Mouse (Mus musculus): Measurements from ENCODE around the gene Dnajc3.

Gene Dnajc3

DNA sequence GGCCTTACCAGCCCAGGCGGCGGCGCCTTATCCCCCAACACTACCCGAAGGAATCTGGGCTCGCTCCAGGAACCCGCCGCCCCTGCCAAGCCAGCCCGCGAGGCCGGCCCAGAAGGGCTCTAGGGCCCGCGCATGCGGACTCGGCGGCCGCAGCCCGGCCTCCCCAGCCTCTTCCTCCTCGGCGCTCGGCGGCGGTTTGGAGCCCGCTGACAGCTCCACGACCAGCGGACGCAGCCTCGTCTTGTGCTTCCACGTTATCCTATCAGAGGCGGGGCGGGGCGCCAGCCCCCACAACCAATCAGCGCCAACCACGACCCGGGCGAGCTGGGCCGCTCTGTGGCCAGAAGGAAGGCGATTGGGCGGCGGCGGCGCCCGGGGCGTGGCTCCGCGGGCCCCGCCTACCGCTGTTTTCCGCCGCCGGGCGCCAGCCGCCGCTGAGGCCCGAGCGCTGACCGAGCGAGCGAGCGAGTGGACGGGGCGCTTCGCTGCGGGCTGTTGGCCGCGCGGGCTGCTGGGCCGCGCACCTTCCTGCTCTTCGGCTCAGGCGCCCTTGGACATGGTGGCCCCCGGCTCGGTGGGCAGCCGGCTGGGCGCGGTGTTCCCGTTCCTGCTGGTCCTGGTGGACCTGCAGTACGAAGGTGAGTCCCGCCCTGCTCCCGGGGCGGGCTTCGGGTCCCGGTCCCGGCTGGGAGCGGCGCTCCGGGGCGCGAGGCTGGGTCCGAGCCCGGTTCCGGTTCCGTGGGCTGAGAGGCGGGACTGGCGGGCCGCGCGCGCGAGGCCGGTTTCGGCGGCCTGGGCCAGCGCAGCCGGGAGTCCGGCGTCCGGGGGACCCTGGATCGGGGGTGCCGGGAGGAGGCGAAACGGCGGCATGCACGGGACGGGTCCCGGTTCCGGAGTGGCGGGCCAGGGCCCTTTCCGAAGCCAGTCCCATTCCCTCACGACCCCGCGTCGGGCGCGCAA lies at the start of gene Dnajc3:
Gene Dnajc3 (plus strand): TSS at position 444 of the 960 bp plus-strand sequence.
- peak; percentile 99 to 100 for DNase-seq

DNA sequence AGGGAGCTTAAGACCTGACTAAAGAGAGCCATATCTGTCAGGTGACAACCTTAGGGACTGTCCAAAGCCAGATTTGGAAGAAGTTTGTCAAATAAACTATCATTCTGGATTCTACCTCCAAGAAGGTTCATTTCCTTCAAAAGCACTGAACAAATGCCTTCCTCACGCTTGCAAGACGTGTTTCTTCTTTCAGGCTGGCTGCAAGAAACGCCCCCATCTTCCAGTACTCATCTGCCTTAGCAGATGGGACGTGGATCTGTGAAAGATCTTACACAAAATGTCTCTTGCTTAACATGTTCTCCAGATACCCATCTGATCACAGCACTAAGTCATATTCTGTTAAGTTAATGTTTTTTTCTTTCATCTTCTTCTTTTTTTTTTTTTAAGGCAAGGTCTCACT lies 47.7 kb upstream of the Dnajc3 start:
- DNase-seq = no peak

DNA sequence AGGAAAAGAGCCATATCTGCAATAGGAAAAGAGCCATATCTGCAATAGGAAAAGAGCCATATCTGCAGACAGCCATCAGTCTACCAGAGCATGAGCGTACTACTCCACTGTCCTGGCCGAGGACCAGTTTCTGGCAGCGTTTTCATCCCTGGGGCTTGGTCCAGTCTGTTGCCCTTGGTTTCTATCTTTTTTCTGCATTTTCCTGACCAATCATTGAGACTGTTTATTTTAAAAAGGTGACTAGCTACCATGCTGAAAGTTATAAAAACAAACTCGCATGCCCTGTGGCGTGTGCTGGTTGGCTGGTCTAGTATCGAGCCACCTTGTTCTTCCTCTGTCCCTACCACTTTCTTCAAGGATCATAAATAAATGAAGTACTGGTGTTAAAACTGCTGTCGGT lies 42.5 kb upstream of the Dnajc3 start:
- DNase-seq = peak; percentile 52 to 67

DNA sequence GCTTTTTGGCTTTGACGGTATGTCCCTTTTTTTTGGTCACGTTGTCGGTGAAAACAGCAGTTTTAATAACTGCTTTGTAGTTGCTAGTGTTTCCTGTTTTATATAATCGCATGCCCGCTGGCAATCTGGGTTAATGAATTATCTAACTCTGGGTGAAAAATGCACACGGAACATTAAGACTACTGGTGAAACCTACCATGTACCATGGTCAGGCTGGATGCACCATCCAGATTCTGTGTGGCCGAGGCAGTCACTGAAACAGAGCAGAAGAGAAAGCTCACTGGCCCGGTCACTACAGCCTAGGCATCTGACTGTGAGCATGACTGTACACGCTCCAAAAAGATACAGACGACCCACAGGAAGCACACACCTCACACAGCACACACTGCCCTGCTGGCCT lies 42.1 kb upstream of the Dnajc3 start:
- DNase-seq = peak; percentile 73 to 82

DNA sequence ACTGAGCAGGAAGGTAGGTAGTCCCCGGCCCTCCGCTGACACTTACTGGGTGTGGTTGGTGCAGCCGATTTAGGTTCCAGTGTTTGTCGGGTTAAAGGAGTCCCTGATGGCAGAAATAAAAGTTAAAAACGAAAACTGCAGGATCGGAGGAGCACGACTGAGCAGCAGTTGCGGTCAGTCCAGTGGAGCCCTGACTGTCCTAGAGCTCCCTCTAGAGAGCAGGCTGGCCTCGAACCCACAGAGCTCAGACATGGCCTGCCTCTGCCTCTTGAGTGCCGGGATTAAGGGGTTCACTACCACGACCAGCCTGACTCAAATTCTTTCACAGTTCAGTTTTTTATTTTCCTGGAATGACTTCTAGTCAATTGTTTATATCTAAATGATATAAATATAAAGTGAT lies 37.8 kb upstream of the Dnajc3 start:
- peak in 1 of 2 experiments; percentile 23 for DNase-seq

DNA sequence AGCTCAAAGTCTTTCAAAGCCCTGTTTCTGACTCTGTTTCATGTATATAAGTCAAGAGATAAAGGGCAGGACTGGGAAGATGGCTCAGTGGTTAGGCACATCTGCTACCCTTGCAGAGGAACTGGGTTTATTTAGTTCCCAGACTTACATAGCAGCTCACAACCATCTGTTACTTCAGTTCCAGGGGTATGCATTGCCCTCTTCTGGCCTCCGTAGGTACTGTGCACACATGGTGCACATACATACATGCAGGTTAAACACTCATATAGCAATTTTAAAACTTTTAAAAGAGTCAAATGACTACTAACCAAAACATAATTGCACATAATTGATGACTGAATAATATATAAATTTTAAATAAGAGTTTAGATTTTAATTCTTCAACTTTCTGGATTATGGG lies 36.9 kb upstream of the Dnajc3 start:
- DNase-seq = no peak

DNA sequence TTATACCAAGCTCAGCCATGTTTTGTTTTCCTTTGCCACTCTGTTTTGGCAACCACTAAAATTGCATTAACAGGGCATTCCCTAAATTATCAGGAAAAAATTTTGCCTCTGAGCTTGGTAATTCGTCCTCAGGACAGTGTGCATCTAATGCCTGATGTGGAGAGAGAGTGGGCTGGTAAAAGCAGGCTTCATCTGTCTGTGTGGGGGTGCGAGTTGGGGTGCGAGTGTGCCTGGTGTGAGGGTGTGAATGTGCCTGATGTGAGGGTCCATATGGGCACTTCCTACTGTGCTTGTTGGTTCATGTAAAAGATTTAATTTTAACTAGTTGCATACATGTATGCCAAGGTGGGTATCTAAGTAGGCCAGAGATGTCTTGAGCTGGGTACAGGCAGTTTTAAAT lies 34.4 kb upstream of the Dnajc3 start:
- DNase-seq = no peak

DNA sequence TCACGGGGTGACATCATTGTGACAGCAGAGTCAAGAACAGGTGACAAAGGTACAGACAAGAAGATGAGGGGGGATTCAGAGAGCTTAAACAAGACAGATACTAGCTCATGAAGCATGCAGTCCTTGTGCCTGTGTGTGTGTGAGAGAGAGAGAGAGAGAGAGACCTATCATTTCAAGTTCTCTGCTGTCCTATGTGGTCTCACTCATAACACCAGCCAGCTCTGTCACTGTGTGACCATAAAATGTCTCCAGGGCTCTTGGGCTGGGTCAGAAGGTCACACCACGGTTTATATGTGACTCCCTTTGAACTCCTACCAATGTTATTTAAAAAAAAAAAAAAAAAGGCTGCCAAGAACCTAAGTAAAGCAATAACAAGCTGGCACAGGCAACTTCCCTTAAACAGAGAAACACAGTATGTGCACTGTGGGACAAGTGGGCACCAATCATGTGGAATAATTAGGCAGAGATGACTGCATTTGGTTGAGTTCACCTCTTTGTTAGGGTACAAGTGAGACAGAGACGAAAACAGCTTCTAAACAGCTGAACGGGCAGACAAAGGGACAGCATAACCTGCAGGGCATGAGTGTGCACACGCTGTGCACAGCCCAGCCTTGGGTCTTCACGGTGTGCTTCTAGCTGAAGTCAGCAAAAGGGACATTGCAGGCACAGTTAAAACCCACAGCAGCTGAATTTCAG lies 33.8 kb upstream of the Dnajc3 start:
- no peak for DNase-seq

DNA sequence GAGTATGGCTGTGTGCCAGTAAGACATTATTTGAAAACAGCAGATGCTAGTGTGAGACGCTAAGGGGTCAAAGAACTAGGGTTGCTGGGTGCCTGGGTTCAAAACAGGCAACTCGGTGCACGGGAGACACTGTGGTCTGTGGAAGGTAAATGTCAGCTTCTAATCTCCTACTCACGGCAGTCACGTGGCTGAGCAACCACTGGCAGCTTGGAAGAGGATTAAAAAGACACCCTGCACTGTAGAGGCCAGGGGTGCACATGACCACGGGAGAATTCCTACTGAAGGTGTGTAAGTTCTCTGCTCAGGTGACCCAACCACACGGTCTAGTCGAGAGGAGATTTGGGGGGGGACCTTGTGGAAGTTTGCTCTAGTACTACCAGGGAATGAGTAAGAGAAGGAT lies 30.2 kb upstream of the Dnajc3 start:
- DNase-seq = peak in 1 of 2 experiments; percentile 10

DNA sequence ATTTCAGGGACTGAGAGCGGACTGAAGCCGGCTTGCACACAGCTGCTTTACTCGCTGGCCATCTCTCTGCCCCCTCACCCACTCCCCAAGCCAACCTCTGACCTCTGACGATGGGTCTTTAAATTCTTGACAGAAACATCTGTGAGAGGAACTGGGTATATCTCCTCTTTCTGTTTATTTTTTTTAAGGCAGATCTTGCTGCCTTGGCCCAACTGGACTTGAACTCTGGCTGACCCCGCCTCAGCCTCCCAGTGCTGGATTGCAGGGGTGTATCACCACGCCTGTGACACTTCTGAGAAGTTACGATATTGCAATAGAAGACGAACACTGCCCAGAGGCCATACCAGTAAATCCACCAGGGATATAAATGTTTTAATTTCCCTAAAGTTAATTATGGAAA lies 27.9 kb upstream of the Dnajc3 start:
- peak; percentile 32 to 53 for DNase-seq

DNA sequence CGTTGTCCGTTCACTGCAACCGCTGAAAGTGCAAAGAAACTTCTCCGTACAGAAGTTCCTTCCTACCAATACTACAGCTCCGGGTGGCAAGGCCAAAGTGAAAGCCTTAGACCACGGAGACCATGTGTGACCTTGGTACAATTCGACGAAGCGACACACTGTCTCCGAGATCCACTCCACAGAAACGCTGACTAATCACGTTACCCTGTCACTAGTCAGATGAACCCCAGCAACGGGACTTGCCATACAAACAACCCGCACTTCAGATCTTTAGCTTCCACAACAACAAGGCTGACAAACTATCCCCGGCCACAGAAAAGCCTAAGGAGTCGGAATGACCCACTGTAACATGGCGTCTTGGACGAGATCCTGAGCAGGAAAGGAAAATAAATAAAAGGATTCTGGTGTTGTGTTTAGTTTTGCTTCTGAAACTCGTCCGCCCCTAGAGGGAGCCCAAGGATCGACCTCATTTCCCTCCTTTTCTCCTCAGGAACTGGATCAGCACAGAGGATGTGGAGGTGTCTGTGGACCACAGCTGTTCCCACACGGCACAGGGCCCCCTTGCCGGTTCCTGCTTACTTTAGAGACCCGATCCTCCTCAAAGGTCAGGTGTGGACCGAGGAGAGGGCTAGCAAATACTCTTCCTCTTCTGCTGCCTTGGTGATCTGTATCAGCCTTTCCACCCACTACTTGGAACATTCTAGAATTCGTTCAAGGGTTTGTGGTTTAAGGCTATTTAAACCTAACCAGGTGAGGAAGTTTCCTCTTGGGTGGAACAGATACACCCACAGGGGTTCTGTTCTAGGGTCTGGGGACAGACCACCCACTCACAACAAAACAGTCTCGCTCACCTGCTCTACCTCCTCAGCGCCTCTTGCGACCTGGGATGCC lies 27.2 kb upstream of the Dnajc3 start:
- DNase-seq = peak; percentile 75 to 87

DNA sequence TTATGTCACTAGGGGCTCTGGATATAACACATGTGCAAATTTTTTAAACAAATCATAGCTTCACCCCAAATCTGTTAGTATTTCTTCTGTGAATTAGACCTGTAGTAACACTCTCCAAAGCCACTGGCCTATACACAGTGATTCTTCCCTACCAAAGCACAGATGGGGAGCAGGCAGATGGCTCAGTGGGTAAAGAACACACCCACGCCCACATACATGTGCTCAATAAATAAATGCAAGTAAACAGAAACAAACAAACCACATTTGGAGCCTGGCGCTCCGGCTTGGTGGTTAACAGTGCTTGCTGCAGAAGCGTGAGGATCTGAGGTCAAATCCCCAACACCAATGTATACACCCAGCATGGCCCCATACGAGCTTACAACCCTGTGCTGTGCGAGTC lies 26.3 kb upstream of the Dnajc3 start:
- DNase-seq = no peak

DNA sequence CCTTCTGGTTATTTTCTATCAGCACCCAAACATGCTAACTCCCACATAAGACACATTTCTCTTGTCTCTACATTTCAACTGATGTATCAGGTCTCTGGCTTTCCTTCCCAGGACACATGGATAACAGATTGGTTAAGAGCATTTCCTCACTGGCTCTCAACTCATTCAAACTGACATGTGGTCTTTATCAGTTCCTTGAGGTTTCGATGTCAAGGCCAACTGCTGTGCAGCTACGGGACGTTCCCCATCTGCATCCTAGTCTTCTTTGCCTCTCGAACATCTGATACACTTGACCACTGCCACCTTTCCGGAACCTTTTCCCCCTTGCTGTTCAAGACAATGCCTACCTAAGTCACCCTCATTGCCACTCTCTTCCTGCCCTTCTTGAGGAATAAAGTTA lies 24.1 kb upstream of the Dnajc3 start:
- DNase-seq = no peak

DNA sequence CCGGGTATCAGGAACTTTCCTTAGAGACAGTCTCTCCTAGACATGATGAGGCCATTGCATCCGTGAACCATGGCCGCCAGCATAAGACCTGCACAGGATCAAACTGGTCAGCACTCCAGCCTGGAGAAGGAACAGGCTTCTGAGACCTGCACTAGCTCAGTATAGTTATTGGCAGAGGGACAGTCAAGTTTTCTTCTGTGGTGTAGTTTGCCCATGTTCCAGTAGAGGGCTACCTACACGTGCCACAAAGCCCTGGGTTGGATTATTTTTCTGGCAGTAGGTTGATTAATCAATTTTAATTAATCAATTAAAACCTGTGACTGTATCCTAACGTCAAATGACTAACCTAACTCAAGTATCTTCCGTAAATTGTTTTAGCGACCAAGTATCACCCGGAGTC lies 18.8 kb upstream of the Dnajc3 start:
- peak; percentile 45 to 49 for DNase-seq

DNA sequence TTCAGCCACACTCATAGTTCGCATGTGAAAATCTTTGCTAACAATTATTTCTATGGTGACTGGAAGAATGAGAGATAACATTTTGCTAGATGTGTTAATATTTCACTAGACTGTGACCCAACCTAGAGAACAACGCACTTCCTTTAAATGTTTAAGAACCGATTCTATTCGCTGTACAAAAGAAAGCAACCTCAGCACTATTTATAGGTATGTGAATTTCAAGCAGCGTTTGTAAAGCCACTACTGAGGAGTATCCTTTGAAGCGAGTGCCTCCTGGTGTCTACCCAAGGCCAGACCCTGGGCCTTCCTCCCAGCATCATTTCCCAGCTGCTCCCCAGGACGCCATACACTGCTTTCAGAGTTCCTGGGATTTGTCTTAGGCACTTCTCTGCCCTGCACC lies 17.1 kb upstream of the Dnajc3 start:
- no peak for DNase-seq

DNA sequence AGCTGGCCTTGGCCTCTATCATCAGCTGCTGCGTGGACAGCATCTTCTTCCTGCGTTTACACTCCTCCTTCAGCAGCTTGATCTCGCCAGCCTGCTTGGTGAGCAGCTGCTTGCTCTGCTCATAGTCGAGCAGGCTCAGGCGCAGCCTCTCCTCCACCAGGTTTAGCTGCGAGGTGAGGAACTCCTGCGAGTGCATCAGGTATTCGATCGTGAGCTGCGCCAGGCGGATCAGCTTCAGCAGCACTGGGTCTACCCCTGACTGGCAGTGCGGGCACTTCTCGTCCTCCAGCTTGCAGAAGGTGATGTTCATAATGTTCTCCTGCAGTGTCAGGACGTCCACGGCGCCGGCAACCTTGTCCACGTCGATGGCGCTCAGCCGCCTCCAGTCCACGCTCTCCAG lies 15.5 kb upstream of the Dnajc3 start:
- no peak for DNase-seq

DNA sequence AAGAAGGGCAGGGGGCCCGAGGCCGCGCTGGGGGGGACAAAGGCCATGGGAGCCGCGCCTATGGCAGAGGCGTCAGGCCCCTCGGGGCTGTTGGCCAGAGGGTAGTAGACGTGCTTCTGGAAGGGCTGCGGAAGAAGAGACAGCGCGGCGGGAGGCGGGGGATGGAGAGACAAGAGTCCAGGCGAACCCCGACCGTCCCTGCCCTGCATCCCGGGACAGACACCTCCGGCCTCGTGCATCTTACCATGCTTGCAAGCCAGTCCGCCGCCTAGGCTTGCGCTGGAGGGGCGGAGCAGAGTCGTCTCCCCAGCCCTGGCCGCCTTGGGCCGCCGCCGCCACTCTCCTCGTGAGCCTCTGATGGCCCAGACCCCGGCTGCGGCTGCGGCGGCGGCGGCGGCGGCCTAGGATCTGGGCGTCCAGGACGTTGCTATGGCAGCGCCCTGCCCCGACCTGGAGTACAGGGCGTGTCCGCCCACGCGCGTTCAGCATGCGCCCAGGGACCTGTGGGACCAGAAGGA lies 15.1 kb upstream of the Dnajc3 start:
- DNase-seq = peak; percentile 13 to 54

DNA sequence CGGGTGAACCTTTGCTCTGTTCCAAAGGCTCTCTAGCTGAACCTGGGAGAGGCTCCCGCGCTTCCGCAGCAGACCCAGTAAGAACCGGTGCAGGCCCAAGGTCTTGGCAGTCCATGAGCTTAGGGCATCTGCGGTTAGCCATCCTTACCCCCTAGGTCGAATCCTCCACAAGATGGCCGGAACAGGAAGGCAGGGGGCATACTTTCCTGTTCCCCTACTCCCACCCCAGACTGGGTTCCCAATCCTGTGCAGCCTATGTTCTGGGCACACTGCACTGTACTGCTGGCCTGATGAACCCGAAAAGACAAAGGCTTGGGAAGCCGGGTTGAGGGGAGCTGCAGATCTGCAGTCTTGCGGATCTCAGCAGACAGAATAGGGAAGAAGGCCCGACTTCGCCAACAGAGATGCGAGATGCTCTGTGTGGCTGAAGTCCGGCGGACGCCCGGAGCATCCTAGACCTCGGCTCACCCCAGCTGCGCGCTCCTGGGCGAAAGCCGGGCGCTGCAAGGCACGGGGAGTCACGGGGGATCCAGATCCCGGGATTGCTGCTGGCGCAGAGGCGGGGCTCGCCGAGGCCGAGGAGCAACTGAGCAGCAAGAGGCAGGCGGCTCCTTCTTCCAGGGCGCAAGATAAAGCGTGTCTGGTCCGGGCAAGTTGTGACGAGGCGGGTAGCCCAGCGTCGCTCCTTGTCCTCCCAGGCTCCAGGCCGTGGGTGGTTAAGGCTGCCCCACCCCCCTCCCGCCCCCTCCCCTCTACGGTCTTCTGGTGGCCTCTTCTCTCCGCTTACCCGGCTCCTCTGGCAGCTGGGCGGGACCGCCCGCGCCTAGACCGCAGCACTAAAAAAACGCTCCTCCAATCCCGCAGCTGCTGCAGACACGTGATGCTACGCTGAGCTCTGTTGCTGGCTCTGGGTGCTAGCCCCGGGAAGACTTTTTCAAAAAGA lies 12.8 kb upstream of the Dnajc3 start, which contains the start of gene Dzip1:
Gene Dzip1 (minus strand): TSS at position 788 of the 943 bp plus-strand sequence.
- DNase-seq = peak; percentile 58 to 86

DNA sequence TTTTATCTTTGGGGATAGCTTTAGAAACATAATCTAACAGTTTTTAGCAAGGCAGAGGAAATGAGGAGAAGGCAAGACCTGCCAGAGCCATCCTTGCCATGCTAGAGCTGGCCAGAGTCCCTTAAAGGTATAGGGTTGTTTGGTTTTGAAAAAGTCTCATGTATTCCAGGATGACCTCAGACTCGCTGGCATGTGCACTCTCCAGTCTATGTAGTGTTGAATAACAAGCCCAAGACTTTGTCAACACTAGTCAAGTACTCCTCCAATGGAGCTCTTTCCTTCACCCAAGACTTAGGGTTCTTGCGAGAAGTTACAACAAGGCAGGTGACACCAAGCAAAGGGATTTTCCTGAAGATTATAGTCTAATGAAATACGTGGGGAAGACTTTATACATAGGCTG lies 9.2 kb upstream of the Dnajc3 start:
- DNase-seq = no peak

DNA sequence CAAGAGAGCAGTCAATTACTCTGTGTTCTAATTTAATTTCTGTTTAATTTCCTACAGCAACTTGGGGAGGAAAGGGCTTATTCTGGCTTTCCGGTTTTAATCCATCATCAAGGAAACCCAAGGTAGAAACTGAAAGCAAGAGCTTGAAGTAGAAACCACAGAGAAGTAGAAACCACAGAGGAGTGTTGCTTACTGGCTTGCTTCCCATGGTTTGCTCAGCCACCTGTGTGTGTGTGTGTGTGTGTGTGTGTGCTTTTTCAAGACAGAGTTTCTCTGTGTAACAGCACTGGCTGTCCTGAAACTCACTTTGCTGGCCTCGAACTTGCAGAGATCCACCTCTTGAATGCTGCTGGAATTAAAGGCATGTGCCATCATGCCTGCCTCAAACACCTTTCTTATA lies 8.0 kb upstream of the Dnajc3 start:
- DNase-seq = no peak

DNA sequence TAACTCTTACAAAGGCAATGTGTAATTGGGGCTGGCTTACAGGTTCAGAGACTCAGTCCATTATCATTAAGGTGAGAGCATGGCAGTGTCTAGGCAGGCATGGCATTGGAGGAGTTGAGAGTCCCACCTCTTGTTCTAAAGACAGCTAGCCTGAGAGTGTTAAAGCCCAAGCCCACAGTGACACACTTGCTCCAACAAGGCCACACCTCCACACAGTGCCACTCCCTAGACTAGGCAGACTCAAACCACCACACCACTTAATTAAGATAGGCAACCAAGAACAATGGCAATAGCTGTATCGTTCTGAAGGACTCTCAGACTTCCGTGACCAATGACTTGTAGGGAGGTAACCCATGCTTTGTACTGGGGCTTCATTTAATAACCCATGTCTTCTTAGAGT lies 7.0 kb upstream of the Dnajc3 start:
- DNase-seq = no peak

DNA sequence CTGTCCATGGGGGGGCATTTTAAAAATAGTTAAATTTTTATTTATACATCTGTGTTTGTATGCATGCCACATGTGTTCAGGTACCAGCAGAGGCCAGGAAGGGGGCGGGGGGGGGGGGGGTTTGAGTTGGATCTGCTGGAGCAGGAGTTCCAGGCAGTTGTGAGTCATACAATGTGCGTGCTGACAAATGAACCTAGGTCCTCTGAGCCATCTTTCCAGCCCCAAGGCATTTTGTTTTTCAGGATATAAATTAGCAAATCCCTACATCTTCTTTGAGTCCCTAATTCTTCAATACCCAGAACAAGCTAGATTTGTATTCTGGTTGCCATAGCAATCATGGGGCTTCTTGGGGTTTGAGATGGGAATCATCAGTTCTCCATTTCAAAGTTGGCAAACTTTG lies 6.6 kb upstream of the Dnajc3 start:
- no peak for DNase-seq

All from kidney, postnatal 25 days (tissue).